Mouse (Mus musculus): Measurements from ENCODE around the gene Orai3. TPM values are rescaled to one million over a fixed set of nuclear protein-coding genes. Genes with fewer than 3 reads are reported as not detected.
"Not testable (repeated sequence)": the region's sequence is repeated elsewhere in the genome, so short reads cannot be mapped to it uniquely, and the experiment has no call there.

Orai3 gene
- 15.7 and 17.7 TPM in 2 replicates for polyA plus RNA-seq (2014; fragmentation: Nextera tagmentation; extraction: Ambion mirVana)

DNA sequence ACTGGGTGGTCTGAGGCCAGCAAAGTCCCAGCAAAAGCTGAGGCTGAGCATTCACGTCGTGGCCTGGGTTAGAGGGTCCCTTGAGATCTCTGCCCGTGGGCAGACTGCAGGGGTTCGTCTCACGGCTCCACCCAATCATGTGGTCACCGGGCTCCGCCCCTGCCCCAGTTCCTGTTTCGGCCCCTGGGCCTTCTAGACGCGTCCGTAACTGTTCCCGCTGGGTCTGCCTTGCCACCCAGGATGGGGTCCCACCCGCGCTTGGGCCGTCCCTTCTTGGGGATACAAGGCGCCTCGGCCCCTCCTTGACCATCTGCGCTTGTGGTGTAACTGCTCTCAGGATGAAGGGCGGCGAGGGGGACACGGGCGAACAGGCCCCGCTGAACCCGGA lies at the start of gene Orai3:
Gene Orai3 (plus strand): TSS at position 165 of the 388 bp plus-strand sequence.
- Histone ChIP-seq H3K9ac (ENCODE audit: low read length) (peak within 1 kb of the TSS; percentile 87), H3K4me1 (ENCODE audit: control insufficient read depth in 2 of 2, insufficient read depth in 2 of 2, low read length in 2 of 2) (peaks cover 8 to 12% of the 10 kb centered on the region in 2 experiments), H3K36me3 (ENCODE audit: control insufficient read depth, insufficient read depth, low read length) (peaks cover 36% of the 10 kb centered on the region), H3K4me3 (ENCODE audit: control insufficient read depth in 1 of 2, insufficient read depth in 1 of 2, low read depth in 1 of 2, low read length in 2 of 2) (peak within 1 kb of the TSS; percentile 69 to 90), H3K4me2 (ENCODE audit: low read length) (peak within 1 kb of the TSS; percentile 93), H3K27ac (replicated peaks in 1 of 2; ENCODE audit: control insufficient read depth in 1 of 2, insufficient read depth in 1 of 2, low read depth in 2 of 2, low read length in 2 of 2) (peak within 1 kb of the TSS; percentile 84 to 85), H3K27me3 (ENCODE audit: control insufficient read depth, insufficient read depth, low read length) (no peaks in the 10 kb centered on the region), H3K9me3 (ENCODE audit: control insufficient read depth, low read length) (no peaks in the 10 kb centered on the region)
- 0% methylated on average over 24 of the region's 24 CpGs for WGBS
- ATAC-seq (ENCODE audit: insufficient number of reproducible peaks, insufficient read depth, low FRiP score, low read depth), result peak; percentile 77

- H3K9me3 ChIP-seq (ENCODE audit: control insufficient read depth, low read length), result no peaks in the 10 kb centered on the region
- H3K9ac ChIP-seq (ENCODE audit: low read length), result no peak overlapping the region
Measured at GRCm38 (mm10) chr7:127725490-127725889, 44.1 kb upstream of the Orai3 start.

DNA sequence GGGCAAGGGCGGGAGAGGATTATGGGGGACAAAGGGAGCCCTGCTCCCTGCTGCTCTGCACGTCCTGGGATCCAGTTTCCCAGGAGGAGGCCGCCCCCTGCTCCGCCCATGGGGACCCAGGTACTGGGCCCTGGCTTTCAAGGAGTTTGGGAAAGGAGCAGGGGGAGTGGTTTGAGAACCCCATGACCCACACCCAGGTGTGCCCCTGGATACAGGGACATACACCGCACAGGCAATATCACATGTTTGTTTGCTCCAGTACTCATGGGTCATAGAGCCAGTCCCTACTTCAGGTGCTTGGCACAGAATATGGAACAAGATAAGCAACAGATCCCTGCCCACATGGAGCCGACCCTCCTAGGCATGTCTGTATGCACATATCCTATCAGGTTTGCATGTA lies 43.7 kb upstream of the Orai3 start:
- no peak for ATAC-seq (ENCODE audit: insufficient number of reproducible peaks, insufficient read depth, low FRiP score, low read depth)
- H3K4me3 ChIP-seq (ENCODE audit: control insufficient read depth in 1 of 2, insufficient read depth in 1 of 2, low read depth in 1 of 2, low read length in 2 of 2), result no peak overlapping the region
- H3K4me1 ChIP-seq (ENCODE audit: control insufficient read depth in 2 of 2, insufficient read depth in 2 of 2, low read length in 2 of 2), result no peaks in the 10 kb centered on the region
- no peak overlapping the region for H3K9ac ChIP-seq (ENCODE audit: low read length)
- 49% methylated on average over 6 of the region's 6 CpGs for WGBS
- H3K4me2 ChIP-seq (ENCODE audit: low read length), result no peak overlapping the region
- H3K9me3 ChIP-seq (ENCODE audit: control insufficient read depth, low read length), result no peaks in the 10 kb centered on the region
- no peaks in the 10 kb centered on the region for H3K36me3 ChIP-seq (ENCODE audit: control insufficient read depth, insufficient read depth, low read length)
- no peaks in the 10 kb centered on the region for H3K27me3 ChIP-seq (ENCODE audit: control insufficient read depth, insufficient read depth, low read length)
- H3K27ac ChIP-seq (replicated peaks in 1 of 2; ENCODE audit: control insufficient read depth in 1 of 2, insufficient read depth in 1 of 2, low read depth in 2 of 2, low read length in 2 of 2), result no peak overlapping the region

More at GRCm38 (mm10) chr7:127725490-127725889, 44.1 kb upstream of the Orai3 start:
- 30% methylated on average over 2 of the region's 2 CpGs for WGBS
- no peaks in the 10 kb centered on the region for H3K36me3 ChIP-seq (ENCODE audit: control insufficient read depth, insufficient read depth, low read length)
- H3K4me3 ChIP-seq (ENCODE audit: control insufficient read depth in 1 of 2, insufficient read depth in 1 of 2, low read depth in 1 of 2, low read length in 2 of 2), result no peak overlapping the region
- ATAC-seq (ENCODE audit: insufficient number of reproducible peaks, insufficient read depth, low FRiP score, low read depth), result no peak
- H3K4me1 ChIP-seq (ENCODE audit: control insufficient read depth in 2 of 2, insufficient read depth in 2 of 2, low read length in 2 of 2), result no peaks in the 10 kb centered on the region
- no peak overlapping the region for H3K4me2 ChIP-seq (ENCODE audit: low read length)
- no peak overlapping the region for H3K27ac ChIP-seq (replicated peaks in 1 of 2; ENCODE audit: control insufficient read depth in 1 of 2, insufficient read depth in 1 of 2, low read depth in 2 of 2, low read length in 2 of 2)
- no peaks in the 10 kb centered on the region for H3K27me3 ChIP-seq (ENCODE audit: control insufficient read depth, insufficient read depth, low read length)

GRCm38 (mm10) chr7:127727898-127728297 lies 41.7 kb upstream of the Orai3 start:
- no peak overlapping the region for H3K9ac ChIP-seq (ENCODE audit: low read length)
- H3K4me1 ChIP-seq (ENCODE audit: control insufficient read depth in 2 of 2, insufficient read depth in 2 of 2, low read length in 2 of 2), result no peaks in the 10 kb centered on the region
- no peak overlapping the region for H3K4me2 ChIP-seq (ENCODE audit: low read length)
- no peaks in the 10 kb centered on the region for H3K27me3 ChIP-seq (ENCODE audit: control insufficient read depth, insufficient read depth, low read length)
- no peaks in the 10 kb centered on the region for H3K36me3 ChIP-seq (ENCODE audit: control insufficient read depth, insufficient read depth, low read length)
- no peaks in the 10 kb centered on the region for H3K9me3 ChIP-seq (ENCODE audit: control insufficient read depth, low read length)
- 79% methylated on average over 7 of the region's 7 CpGs for WGBS
- no peak for ATAC-seq (ENCODE audit: insufficient number of reproducible peaks, insufficient read depth, low FRiP score, low read depth)
- no peak overlapping the region for H3K27ac ChIP-seq (replicated peaks in 1 of 2; ENCODE audit: control insufficient read depth in 1 of 2, insufficient read depth in 1 of 2, low read depth in 2 of 2, low read length in 2 of 2)
- H3K4me3 ChIP-seq (ENCODE audit: control insufficient read depth in 1 of 2, insufficient read depth in 1 of 2, low read depth in 1 of 2, low read length in 2 of 2), result no peak overlapping the region

- Histone ChIP-seq H3K4me3 (ENCODE audit: control insufficient read depth in 1 of 2, insufficient read depth in 1 of 2, low read depth in 1 of 2, low read length in 2 of 2) (no peak overlapping the region), H3K27me3 (ENCODE audit: control insufficient read depth, insufficient read depth, low read length) (no peaks in the 10 kb centered on the region), H3K9me3 (ENCODE audit: control insufficient read depth, low read length) (no peaks in the 10 kb centered on the region), H3K4me1 (ENCODE audit: control insufficient read depth in 2 of 2, insufficient read depth in 2 of 2, low read length in 2 of 2) (no peaks in the 10 kb centered on the region), H3K9ac (ENCODE audit: low read length) (no peak overlapping the region), H3K36me3 (ENCODE audit: control insufficient read depth, insufficient read depth, low read length) (no peaks in the 10 kb centered on the region), H3K4me2 (ENCODE audit: low read length) (no peak overlapping the region), H3K27ac (replicated peaks in 1 of 2; ENCODE audit: control insufficient read depth in 1 of 2, insufficient read depth in 1 of 2, low read depth in 2 of 2, low read length in 2 of 2) (no peak overlapping the region)
- ATAC-seq (ENCODE audit: insufficient number of reproducible peaks, insufficient read depth, low FRiP score, low read depth), result no peak
- 49% methylated on average over 4 of the region's 4 CpGs for whole genome bisulfite sequencing
Measured at GRCm38 (mm10) chr7:127730170-127730569, 39.4 kb upstream of the Orai3 start.

GRCm38 (mm10) chr7:127732066-127732465 lies 37.5 kb upstream of the Orai3 start, which contains the start of gene Ctf2:
Gene Ctf2, minus strand, starts transcription at chr7:127732166.
- not testable (repeated sequence) for H3K9me3 ChIP-seq (ENCODE audit: control insufficient read depth, low read length); ATAC-seq (ENCODE audit: insufficient number of reproducible peaks, insufficient read depth, low FRiP score, low read depth); H3K27ac ChIP-seq (replicated peaks in 1 of 2; ENCODE audit: control insufficient read depth in 1 of 2, insufficient read depth in 1 of 2, low read depth in 2 of 2, low read length in 2 of 2); H3K4me1 ChIP-seq (ENCODE audit: control insufficient read depth in 2 of 2, insufficient read depth in 2 of 2, low read length in 2 of 2); H3K9ac ChIP-seq (ENCODE audit: low read length); H3K27me3 ChIP-seq (ENCODE audit: control insufficient read depth, insufficient read depth, low read length); H3K36me3 ChIP-seq (ENCODE audit: control insufficient read depth, insufficient read depth, low read length); H3K4me2 ChIP-seq (ENCODE audit: low read length); H3K4me3 ChIP-seq (ENCODE audit: control insufficient read depth in 1 of 2, insufficient read depth in 1 of 2, low read depth in 1 of 2, low read length in 2 of 2)
- no CpG with 5 or more reads among the region's 5 CpGs for WGBS

DNA sequence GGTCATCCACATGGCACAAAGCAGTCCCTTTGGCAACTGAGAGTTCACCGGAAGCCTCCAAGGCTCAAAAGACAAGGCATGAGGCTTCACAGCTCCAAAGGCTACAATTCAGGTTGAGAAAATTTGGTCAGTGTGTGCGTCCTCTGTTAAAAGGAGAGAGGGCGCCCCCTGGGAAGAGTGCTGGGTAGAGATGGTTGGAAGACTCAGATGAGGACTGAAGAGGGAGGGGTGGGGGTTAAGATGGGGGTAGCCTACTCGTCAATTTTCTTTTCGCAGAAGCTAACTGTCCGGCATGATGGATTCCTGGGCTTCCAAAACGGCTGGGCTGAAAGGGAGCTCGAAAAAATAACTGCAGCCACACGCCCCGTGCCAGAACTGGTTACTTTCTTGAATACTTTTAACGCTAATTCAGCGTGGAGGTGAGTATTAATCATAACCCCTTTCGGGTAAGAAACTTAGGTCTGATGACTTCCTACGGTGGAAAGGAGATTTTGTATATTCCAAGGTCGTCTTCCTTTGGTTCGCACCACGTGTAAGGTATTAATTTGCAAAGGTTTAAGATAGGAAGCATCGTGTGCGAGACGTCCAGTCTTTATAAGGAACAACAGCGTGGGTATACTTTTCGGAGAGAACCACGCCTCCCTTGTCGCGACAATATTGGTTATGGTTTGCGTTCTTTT lies 25.1 kb upstream of the Orai3 start, which contains the start of gene Fbxl19:
Gene Fbxl19 (plus strand): TSS at position 178 of the 680 bp plus-strand sequence.
- no peak for ATAC-seq (ENCODE audit: insufficient number of reproducible peaks, insufficient read depth, low FRiP score, low read depth)
- Histone ChIP-seq H3K27ac (replicated peaks in 1 of 2; ENCODE audit: control insufficient read depth in 1 of 2, insufficient read depth in 1 of 2, low read depth in 2 of 2, low read length in 2 of 2) (peak within 1 kb of the TSS; percentile 83 to 90), H3K4me1 (ENCODE audit: control insufficient read depth in 2 of 2, insufficient read depth in 2 of 2, low read length in 2 of 2) (peaks cover 6 to 13% of the 10 kb centered on the region in 2 experiments), H3K36me3 (ENCODE audit: control insufficient read depth, insufficient read depth, low read length) (peaks cover 14% of the 10 kb centered on the region), H3K4me2 (ENCODE audit: low read length) (peak within 1 kb of the TSS; percentile 96), H3K9ac (ENCODE audit: low read length) (peak within 1 kb of the TSS; percentile 85), H3K27me3 (ENCODE audit: control insufficient read depth, insufficient read depth, low read length) (no peaks in the 10 kb centered on the region), H3K9me3 (ENCODE audit: control insufficient read depth, low read length) (no peaks in the 10 kb centered on the region), H3K4me3 (ENCODE audit: control insufficient read depth in 1 of 2, insufficient read depth in 1 of 2, low read depth in 1 of 2, low read length in 2 of 2) (peak within 1 kb of the TSS; percentile 73 to 78)
- WGBS, result under 1% methylated on average over 26 of the region's 26 CpGs
